Mouse (Mus musculus) brain, embryonic 14.5 days (tissue): Measurements from ENCODE around the gene Inpp4a.

Experiments used
- CTCF ChIP-seq: fragments of 200-500 bp; IDR thresholded peaks from 2 replicates; pipeline ENCODE4 v1.5.1; 2012; ENCODE audit warnings: inconsistent platforms, mild to moderate bottlenecking, moderate library complexity, borderline replicate concordance; ENCODE audit not compliant: insufficient read depth, insufficient read length; ENCODE audit errors: extremely low read depth
- POLR2A ChIP-seq: fragments of 200-500 bp; IDR thresholded peaks from 2 replicates; pipeline ENCODE4 v1.6.1; 2012; ENCODE audit warnings: mild to moderate bottlenecking, inconsistent platforms, borderline replicate concordance; ENCODE audit not compliant: poor library complexity, insufficient read depth, insufficient read length, severe bottlenecking; ENCODE audit errors: extremely low read depth

- TF ChIP-seq POLR2A: no peak
- no peak for TF ChIP-seq CTCF
These were observed 44.7 kb downstream of the Inpp4a start for GRCm38 (mm10) chr1:37344223-37344916.
